Mouse (Mus musculus) ZHBTc4 (cell line): Measurements from ENCODE around the gene Scaf1.
A peak's percentile ranks its signal among the peaks of the same experiment; 100 is the strongest.

Source experiments
- DNase-seq: peaks from one replicate; pipeline ENCODE4 v3.0.0-alpha.2; 2011; ENCODE audit warnings: low read depth, low spot score

Scaf1 gene

GRCm38 (mm10) chr7:44955628-44956027, 60.5 kb downstream of the Scaf1 start:
- peak; percentile 64 for DNase-seq

DNA sequence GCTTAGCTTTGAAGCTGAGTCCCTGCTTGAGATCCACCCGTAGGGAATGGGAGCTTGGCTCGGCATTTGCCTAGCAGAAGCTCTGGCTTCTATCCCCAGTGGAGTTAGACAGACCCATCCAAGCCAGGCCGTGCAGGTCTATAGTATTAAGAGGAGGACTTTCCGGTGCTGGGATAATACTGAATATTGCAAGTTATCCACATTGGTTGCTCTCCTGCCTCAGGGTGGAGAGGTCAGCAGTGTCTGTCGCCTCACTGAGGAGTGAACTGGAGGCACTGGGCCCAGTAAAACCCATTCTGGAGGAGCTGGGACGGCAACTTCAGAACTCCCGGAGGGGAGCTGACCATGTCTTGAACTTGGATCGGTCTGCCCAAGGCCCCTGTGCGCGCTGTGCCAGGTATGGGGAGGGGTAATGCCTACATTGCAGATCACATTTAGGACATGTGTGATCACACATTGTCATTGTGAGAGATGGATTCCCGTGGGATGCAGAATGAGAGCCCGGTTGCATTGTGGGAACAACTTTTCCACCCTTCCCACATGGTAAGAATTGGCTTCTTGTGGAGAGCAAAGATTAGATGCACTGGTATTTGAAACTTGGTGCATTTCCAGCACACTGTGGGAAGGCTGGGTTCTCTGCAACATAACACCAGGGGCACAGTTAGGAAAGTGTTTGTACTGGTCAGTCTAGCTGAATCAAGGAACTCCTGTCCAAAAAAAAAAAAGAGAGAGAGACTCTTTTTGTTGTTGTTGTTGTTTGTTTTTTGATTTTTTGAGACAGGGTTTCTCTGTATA, 61.9 kb downstream of the Scaf1 start:
- no peak for DNase-seq

- DNase-seq, result no peak
Measured at GRCm38 (mm10) chr7:44953561-44953960, 62.6 kb downstream of the Scaf1 start.
